Mouse (Mus musculus) adrenal gland, postnatal 4 days (tissue): Measurements from ENCODE around the gene Kng1. TPM values are rescaled to one million over a fixed set of nuclear protein-coding genes. Genes with fewer than 3 reads are reported as not detected.
"Not testable (repeated sequence)": the region's sequence is repeated elsewhere in the genome, so short reads cannot be mapped to it uniquely, and the experiment has no call there.

Experiments
- DNase-seq, 2 experiments: peaks; one replicate each; pipeline ENCODE4 v3.0.0; 2021 to 2022; ENCODE audit warnings: low spot score in 2 of 2, mixed read lengths in 2 of 2
- total RNA-seq, 2 experiments: library from RNA; stranded (reverse); gene quantifications; 2 replicates each; pipeline ENCODE4 v1.2.3; 2021

Gene Kng1
- total RNA-seq, 2 experiments from 2014 or later = 10.7 to 386 TPM

- not testable (repeated sequence) for DNase-seq
These were observed 33.7 kb downstream of the Kng1 start for GRCm38 (mm10) chr16:23091345-23091744.

DNA sequence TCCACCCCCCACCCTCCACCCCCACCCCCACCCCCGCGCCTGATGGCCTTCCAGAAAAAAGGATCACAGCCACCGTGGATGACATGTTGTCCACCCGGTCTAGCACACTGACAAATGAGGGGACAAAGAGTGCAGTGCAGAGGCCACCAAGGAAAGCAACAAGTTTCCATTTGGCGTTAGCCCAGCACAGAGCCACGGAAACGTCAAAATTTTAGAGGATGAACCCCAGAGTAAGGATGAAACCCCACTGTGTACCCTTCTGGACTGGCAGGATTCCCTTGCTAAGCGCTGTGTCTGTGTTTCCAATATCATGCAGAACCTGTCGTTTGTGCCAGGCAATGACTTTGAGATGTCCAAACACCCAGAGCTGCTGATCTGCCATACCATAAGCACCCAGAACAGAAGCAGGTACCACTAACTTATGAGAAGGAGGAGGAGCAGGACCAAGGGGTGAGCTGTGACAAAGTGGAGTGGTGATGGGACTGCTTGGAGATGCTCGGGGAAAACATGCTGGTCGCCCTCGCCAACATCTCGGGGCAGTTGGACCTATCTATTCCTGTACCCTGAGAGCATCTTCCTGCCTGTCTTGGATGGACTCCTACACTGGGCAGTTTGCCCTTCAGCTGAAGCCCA is 35.8 kb downstream of the Kng1 start:
- DNase-seq = no peak

- DNase-seq = no peak
These were observed 36.5 kb downstream of the Kng1 start for GRCm38 (mm10) chr16:23094136-23094535.

DNA sequence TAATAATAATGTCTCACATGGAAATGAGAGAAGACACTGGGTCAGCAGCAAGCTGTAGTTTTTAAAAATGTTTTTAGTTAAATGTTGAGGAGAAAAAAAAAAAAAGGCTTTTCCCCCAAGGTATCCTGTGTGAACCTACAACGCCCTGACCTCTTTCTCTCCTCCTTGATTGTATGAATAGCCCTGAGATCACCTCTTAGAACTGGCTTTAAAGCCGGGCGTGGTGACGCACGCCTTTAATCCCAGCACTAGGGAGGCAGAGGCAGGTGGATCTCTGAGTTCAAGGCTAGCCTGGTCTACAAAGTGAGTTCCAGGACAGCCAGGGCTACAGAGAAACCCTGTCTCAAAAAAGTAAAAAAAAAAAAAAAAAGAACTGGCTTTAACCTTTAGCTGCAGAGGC is 37.9 kb downstream of the Kng1 start:
- not testable (repeated sequence) for DNase-seq

DNA sequence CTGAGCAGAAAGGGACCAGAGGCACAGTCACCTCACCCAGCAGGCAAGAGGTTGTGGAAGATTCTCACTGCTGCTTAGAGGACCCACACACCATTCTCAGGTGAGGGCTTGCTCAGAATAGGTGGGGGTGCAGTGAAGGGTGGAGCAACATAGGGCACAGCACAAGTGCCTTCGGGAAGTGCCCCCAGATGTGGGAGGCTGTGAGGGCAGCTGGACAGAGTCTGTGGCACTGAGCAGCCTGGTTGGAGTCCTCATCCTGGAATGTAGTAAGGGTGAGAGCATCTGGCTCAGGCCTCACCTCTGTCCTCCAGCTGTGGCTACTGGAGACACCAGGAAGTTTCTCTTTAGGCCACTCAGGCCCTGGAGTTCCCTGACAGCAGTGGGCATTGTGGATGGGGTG is 39.2 kb downstream of the Kng1 start:
- DNase-seq = not testable (repeated sequence)

DNA sequence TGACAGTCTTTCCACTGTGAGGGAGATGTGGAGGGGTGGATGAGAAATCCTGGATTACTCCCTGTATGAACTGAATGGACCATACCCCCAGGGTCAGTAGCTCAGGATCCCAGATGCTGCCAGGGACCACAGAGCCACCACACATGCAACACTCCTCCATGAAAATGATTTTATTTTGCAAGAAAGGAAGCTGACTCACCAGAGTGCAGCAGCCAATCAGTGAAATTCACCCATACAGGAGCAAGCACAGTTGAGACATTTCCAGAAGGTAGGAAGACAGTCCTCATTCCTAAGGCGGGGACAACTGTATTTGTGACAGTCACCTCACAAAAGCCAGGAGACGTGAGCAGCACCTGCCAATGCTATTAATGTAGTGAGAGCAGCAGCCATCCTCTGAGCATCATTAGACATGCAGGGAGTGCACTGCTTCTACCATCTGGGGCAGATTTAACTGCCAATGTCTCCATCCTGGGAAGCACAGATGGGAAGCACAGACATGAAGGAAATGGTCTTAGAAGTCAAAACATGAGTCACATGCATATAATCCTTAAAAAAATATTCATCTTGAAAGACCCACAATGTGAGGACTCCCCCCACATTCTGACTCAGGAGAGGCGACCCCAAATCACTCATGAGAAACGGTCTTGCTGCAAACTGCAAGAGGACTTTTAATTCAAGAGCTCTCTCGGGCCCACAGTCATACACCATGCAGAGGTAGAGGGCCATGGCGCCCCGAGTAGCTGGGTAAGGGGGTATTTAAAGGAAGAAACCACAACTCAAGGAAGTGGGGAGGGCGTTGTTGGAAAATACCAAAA is 39.8 kb downstream of the Kng1 start:
- not testable (repeated sequence) for DNase-seq

DNA sequence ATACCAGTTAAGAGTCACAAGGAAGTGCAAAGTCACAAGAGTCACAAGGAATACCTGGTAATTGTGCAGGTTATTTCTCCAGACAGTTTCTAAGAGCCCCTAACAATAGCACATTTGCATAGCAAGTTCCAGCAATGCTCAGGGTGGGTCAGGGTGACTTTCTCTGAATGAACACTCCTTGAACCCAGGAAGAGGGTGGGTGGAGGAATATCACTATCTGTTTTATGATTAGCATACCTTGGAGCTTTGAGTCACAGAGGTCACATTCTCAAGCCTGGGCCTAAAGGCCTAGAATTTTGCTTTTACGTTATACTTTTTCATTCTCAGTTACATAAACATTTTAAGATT is 40.4 kb downstream of the Kng1 start:
- DNase-seq = not testable (repeated sequence)

GRCm38 (mm10) chr16:23099632-23100031 is 42.0 kb downstream of the Kng1 start:
- no peak for DNase-seq

GRCm38 (mm10) chr16:23100099-23100575 is 42.5 kb downstream of the Kng1 start:
- DNase-seq = no peak

DNA sequence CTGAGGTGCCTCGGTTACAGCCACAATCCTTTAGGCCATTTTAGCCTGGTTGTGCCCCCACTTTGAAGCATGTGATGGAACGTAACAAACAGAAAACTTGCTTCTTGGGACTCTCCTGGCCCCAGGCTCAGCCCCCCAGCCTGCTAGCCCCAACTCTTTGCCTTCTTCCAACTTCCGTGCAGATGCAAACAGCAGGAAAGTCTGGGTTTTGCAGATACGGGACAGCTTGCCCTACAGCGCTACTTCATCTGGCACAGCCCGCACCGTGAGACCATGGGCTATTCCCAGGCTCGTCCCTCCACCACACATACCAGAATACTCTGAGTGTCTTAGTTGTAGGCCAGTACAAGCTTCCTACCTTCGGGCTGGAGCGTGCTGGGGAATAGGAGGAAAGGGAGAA is 42.9 kb downstream of the Kng1 start:
- DNase-seq = no peak

DNA sequence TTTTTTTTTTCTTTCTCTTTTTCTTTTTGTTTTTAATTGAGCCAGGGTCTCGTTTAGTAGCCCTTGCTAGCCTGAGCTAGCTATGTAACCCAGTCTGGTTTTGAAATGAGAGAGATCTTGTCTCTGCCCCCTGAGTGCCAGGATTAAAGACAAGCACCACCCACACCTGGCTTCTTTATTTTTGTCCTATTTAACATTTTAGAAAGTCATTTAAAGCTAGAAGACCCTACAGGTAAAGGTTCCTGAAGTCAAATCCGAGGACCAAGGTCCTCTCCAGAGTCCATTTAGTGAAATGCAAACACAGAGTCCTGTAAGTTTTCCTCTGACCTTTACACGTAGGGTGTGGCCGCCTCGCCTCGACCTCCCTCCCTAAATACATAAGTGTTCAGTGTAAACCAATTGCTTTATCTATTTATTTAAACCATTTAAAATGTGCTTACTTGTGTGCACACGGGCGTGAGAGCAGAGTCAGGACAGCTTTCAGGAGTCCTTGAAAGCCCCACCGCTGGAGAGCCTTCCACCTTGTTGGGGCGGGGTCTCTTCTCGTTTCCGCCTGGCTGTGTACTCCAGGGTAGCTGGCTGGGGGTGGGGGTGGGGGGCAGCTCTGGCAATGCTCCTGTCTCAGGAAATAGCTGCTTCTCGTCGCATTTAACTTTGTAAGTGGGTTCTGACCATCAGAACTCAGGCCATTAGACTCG is 44.8 kb downstream of the Kng1 start:
- DNase-seq = no peak

GRCm38 (mm10) chr16:23103038-23103745 is 45.5 kb downstream of the Kng1 start:
- DNase-seq = no peak

- no peak for DNase-seq
These were observed 46.2 kb downstream of the Kng1 start for GRCm38 (mm10) chr16:23103841-23104240.

DNA sequence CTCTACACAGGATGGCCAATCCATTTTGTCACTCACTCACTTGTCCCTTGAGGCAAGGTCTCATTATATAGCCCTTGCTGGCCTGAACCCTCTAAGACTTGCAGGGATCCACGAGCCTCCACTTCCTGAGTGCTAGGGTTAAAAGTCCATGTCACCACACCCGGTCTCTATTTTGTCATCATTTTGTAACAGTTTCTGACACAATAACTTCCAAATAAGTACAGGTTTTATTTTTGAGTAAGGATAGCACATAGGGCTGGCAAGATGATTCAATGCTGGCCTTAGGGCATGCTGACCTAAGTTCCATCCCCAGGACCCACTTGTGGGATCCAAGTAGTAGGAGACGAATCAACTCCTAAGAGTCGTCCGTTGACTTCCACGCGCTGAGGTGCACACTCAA is 48.5 kb downstream of the Kng1 start:
- DNase-seq = no peak

DNA sequence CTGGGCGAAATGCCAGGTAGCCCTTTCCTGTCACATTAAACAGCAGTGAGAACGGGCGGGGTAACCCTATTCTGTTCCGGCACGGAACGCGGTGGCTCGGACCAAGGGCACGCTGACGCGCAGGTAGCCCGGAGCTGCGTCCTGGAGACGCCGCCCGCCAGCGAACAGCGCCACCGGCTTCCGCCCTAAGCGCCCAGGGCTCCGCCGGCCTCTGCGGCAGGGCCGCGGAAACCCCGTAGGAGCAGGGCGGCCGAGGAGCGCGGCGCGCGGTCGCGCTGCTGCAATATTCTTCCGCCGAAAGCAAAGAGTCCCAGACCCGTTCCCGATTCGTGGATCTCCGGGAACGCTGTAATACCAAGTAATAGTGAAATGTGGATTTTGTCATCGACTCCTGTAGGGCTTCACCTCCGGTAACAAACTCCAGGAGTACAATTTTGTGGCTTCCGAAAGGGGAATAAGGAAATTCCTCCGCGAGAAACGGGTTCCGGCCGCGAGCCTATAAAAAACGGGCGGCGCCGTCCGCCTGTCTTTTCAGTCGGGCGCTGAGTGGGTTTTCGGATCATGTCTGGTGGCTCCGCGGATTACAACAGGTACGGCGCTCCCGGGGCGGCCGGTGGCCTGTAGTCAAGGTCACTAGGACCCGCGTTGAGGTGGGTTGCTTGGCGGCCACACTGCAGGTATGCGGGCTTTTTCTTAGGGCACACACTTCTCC is 49.7 kb downstream of the Kng1 start, which contains the start of gene Eif4a2:
TSS of gene Eif4a2 (plus strand) at position 214 of the 712 bp plus-strand sequence.
- DNase-seq = peak; percentile 85 to 87

DNA sequence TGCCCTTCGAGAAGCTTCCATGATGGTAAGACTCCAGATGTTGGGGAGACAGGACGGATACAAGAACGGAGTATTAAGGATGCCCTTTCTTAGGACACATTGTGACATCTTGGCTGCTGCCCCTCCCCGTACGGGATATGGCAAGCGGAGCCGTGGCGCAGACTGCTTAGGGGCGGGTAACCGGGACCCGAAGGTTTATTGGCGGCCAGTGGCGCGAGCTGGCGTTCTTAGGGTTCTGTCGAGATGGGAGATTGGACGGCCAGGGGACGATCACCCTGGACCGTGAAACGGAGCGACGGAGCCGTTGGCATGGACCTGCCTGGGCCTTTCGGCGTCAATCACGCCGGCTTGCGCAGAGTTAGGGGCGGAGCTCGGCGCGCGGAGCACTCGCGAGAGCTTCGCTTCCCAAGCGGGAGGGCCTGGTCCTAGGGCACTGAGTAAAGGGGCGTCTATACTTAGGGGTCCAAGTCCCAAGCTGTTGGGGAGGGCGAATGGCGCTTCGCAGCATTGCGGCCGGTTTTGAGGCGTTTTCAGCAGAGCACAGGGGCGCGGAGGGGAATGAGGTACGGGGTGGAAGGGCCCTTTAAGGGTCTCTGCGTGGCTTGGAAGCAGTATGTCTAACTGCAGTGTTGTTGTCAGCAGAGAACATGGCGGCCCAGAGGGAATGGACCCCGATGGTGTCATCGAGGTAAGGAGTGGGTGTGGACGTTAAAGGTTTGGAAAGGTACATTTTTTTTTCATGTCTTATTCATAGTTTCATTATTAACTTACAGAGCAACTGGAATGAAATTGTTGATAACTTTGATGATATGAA is 50.5 kb downstream of the Kng1 start:
- peak; percentile 67 to 71 for DNase-seq

DNA sequence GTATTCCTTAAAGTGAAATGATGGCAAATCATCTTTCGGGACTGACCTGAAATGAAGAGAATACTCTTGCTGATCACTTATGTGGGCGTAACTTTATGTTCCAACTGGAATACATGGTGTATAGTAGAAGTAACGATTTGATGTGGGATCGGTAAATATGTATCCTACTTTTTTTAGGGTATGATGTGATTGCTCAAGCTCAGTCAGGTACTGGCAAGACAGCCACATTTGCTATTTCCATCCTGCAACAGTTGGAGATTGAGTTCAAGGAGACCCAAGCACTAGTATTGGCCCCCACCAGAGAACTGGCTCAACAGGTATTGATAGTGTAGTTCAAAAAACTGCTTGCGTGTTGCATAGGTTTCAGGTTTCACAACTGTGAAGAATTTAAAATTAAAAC is 51.3 kb downstream of the Kng1 start:
- DNase-seq = no peak

DNA sequence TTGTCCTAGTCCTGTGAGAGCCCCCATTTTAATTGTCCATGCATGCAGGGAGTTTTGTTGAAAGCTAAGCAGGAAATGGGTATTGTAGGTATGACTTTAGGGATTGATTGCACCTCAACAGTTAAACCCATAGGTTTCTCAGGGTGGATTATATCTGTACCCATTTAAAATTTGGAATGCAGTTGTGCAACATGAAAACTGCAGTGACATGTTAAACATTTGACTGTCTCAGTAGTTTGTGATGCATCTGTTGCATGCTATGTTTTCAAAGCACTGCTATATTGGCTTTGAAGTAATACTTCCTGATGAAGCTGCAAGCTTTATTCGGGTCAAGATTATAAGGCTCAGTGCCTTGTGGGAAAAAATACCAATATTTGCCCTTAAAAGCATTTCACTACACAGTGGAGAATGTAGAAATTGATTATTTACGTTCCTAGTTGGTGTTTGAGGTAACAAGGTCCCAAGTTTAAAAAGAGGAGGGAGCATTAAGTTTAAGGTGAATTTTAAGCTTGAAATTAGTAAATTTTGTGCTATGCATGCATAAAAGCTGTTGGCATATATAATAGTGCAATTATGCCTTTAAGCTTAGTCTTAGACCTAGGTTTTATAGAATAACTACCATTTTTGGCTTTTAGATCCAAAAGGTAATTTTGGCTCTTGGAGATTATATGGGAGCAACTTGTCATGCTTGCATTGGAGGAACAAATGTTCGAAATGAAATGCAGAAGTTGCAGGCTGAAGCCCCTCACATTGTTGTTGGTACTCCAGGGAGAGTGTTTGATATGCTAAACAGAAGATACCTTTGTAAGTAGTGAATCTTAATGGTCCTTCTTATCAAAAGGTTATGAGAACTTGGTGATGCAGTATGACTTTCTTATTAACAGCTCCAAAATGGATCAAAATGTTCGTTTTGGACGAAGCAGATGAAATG is 52.0 kb downstream of the Kng1 start:
- no peak for DNase-seq

GRCm38 (mm10) chr16:23112348-23112747 is 54.7 kb downstream of the Kng1 start:
- no peak for DNase-seq
